ENCODE assay signal across 11 mouse cellular contexts in the genomic region with DNA sequence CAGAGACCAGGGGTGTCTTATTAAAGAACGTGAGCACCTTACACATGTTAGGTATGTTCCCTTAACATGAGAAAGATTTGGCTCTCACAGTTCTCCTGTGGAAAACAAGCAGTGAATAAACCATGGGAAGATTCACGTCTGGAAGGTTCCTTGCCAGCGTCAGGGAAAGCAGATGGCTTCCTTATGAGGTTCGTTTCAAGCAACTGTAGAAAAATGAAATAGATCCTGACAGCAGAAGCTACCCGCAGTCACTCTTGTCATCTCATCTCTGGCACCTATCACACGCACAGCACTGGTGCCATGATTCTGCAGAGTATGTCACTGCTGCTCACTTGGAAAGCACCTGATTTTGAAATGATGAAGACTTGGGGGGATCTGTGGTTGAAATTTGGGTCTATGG.
"Had no signal": no experiment of that assay in that cellular context is flagged by ENCODE, and none has a peak within 500 bp of the region (broad histone marks: within the 10 kb centered on the region; RNA-seq: fewer than 3 reads in every experiment).

No protein-coding gene starts in this region.

- H3K4me3 ChIP-seq: kidney, embryonic 15.5 days; limb, embryonic 15.5 days; liver, embryonic 13.5 days; midbrain, embryonic 12.5 days; myocyte; neural tube, embryonic 15.5 days had no signal

- H3K9me3 ChIP-seq: kidney, embryonic 15.5 days; limb, embryonic 15.5 days; liver, embryonic 13.5 days; midbrain, embryonic 12.5 days; neural tube, embryonic 15.5 days had no signal

- H3K36me3 ChIP-seq: kidney, embryonic 15.5 days; limb, embryonic 15.5 days; liver, embryonic 13.5 days; midbrain, embryonic 12.5 days; neural tube, embryonic 15.5 days had no signal

- H3K4me1 ChIP-seq: kidney, embryonic 15.5 days; limb, embryonic 15.5 days; liver, embryonic 13.5 days; midbrain, embryonic 12.5 days; neural tube, embryonic 15.5 days had no signal

- H3K27ac ChIP-seq: kidney, embryonic 15.5 days; limb, embryonic 15.5 days; liver, embryonic 13.5 days; midbrain, embryonic 12.5 days; neural tube, embryonic 15.5 days; stomach, postnatal 0 days had no signal

- H3K4me2 ChIP-seq: kidney, embryonic 15.5 days; limb, embryonic 15.5 days; liver, embryonic 13.5 days; midbrain, embryonic 12.5 days; neural tube, embryonic 15.5 days had no signal

- DNase-seq: kidney, postnatal 14 days; liver, embryonic 13.5 days; lung, adult 18-20 months; right cerebral cortex, adult 18-20 months; thymus, postnatal 36 days had no signal

- H3K27me3 ChIP-seq: kidney, embryonic 15.5 days; limb, embryonic 15.5 days; liver, embryonic 13.5 days; midbrain, embryonic 12.5 days; neural tube, embryonic 15.5 days had no signal

- H3K9ac ChIP-seq: kidney, embryonic 15.5 days; limb, embryonic 15.5 days; liver, embryonic 13.5 days; midbrain, embryonic 12.5 days; neural tube, embryonic 15.5 days had no signal
